Mouse (Mus musculus) forebrain, postnatal 0 days (tissue): ENCODE measurements around the gene Plpp3. TPM values are rescaled to one million over a fixed set of nuclear protein-coding genes. Genes with fewer than 3 reads are reported as not detected.

Experiments used
- ATAC-seq: fragments of 200-750 bp; cut with Nextera tagmentation; 2 replicates; pipeline ENCODE4 v1.8.0; 2017; ENCODE audit warnings: mild to moderate bottlenecking, moderate library complexity
- DNase-seq: peaks from one replicate; pipeline ENCODE4 v3.0.0-alpha.2; 2015
- H3K27ac ChIP-seq: fragments of 300-500 bp; sonication (generic); 2 replicates; pipeline ENCODE4 v1.5.1; 2014; ENCODE audit warnings: low read depth, mild to moderate bottlenecking, antibody characterized with exemption, low read length, moderate library complexity, mixed read lengths
- H3K27me3 ChIP-seq: fragments of 300-500 bp; sonication (generic); 2 replicates; pipeline ENCODE4 v1.6.1; 2014; ENCODE audit warnings: mild to moderate bottlenecking, low read length, mixed read lengths; ENCODE audit not compliant: insufficient read depth
- H3K36me3 ChIP-seq: fragments of 300-500 bp; sonication (generic); 2 replicates; pipeline ENCODE4 v1.6.1; 2014; ENCODE audit warnings: mild to moderate bottlenecking, moderate library complexity; ENCODE audit not compliant: insufficient read depth
- H3K4me1 ChIP-seq: fragments of 300-500 bp; sonication (generic); 2 replicates; pipeline ENCODE4 v1.6.1; 2014; ENCODE audit warnings: antibody characterized with exemption; ENCODE audit not compliant: insufficient read depth
- H3K4me2 ChIP-seq: fragments of 300-500 bp; sonication (generic); 2 replicates; pipeline ENCODE4 v1.6.1; 2014; ENCODE audit warnings: low read depth, mild to moderate bottlenecking, moderate library complexity
- H3K4me3 ChIP-seq: fragments of 300-500 bp; sonication (generic); 2 replicates; pipeline ENCODE4 v1.5.1; 2014; ENCODE audit warnings: low read depth, low read length, mixed read lengths
- H3K9ac ChIP-seq: fragments of 300-500 bp; sonication (generic); 2 replicates; pipeline ENCODE4 v1.6.1; 2014; ENCODE audit warnings: mild to moderate bottlenecking
- H3K9me3 ChIP-seq: fragments of 300-500 bp; sonication (generic); 2 replicates; pipeline ENCODE4 v1.6.1; 2016; ENCODE audit warnings: low read length
- CTCF ChIP-seq: sonication (generic); IDR thresholded peaks from 2 replicates; pipeline ENCODE4 v1.5.1; 2016; ENCODE audit warnings: antibody characterized with exemption, control low read depth, low read depth
- WGBS: fragments of 180-500 bp; shearing (Covaris S2); extraction: QIAGEN DNeasy Blood & Tissue Kit; methylation state at CpG from one replicate; pipeline ENCODE4 v1.1.7; 2014; 5-methylcytosine and 5-hydroxymethylcytosine counted together
- polyA plus RNA-seq: library from polyadenylated mRNA; unstranded; fragments of >200 nt; fragmentation: Nextera tagmentation; extraction: Ambion mirVana; gene quantifications from 2 replicates; pipeline ENCODE4 v1.2.1, GENCODE M21; 2015
- total RNA-seq: library from RNA; depleted of rRNA; stranded (reverse); fragments of >200 nt; gene quantifications from 2 replicates; pipeline ENCODE4 v1.2.3, GENCODE M21; 2014

Plpp3 gene
- total and polyA plus RNA-seq, 2 experiments from 2014 or later = 87.3 to 117 TPM

DNA sequence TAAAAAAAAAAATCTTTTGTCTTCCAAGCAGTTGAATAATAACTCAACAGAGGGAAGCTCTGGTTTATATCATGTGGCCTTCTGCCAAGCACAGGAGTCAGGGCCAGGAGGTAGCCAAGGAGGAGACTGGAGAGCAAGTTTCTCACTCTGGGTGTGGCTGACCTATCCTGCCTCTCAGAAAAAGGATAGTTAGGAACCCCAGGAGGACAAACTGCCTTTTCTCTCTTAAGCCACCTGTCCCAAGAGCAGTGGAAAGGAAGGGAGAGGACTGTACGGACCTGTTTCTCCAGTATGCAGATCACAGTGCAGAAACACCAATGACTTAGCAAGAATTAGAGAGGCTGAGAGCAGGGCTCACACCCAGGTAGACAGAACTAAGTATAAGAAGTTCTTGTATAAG lies 57.3 kb downstream of the Plpp3 start:
- 74% methylated on average over 1 of the region's 1 CpGs for WGBS

DNA sequence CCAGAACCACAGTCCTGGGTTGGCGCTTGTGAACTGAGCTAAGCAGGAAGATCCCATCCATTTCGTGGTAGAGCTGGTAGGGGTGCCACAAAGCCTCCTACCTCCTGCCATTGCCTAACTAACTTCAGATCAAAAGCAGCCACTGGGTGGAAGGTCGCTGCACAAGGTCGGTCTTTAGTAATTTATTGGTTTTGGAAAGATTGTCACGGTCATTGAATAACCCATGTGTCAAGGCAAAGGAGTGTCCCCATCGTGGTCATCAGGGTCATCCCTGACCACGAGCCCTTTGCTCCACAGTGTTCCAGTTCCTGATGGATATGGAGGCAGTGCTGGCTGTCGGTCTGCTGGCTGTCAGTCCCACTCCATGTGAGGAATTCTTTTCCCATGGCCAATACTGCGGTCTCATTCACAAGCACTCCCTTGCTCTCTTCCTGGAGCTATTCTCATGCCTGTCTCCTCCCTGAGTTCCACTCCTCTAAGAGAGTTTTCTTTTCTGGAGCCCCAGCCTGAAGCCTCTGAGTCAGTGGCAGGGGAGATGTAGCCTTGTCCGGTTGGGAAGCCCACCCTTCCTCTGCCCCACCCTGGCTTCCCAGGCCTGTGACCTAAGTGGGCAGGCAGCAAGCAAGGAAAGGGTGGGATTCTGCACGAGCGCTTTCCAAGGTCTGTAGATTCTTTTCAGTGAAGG lies 58.7 kb downstream of the Plpp3 start:
- WGBS = 86% methylated on average over 12 of the region's 12 CpGs
- no peak for ATAC-seq
- H3K4me3 ChIP-seq = no peak overlapping the region
- no peaks in the 10 kb centered on the region for H3K27me3 ChIP-seq
- 0 out of 2 replicates have a peak, but pooled peaks cover 6% of the 10 kb centered on the region for H3K4me1 ChIP-seq
- 0 out of 2 replicates have a peak, but pooled peaks cover 3% of the 10 kb centered on the region for H3K36me3 ChIP-seq
- H3K9ac ChIP-seq = no peak overlapping the region
- no peak for DNase-seq
- no peaks in the 10 kb centered on the region for H3K9me3 ChIP-seq
- H3K4me2 ChIP-seq = no peak overlapping the region
- TF ChIP-seq CTCF = no peak
- H3K27ac ChIP-seq = no peak overlapping the region

More for the DNA sequence above, 57.3 kb downstream of the Plpp3 start:
- DNase-seq (no peak), ATAC-seq (no peak)
- Histone ChIP-seq H3K4me2 (no peak overlapping the region), H3K36me3 (0 out of 2 replicates have a peak, but pooled peaks cover 3% of the 10 kb centered on the region), H3K4me1 (0 out of 2 replicates have a peak, but pooled peaks cover 6% of the 10 kb centered on the region), H3K27me3 (no peaks in the 10 kb centered on the region), H3K9ac (no peak overlapping the region), H3K4me3 (no peak overlapping the region), H3K9me3 (no peaks in the 10 kb centered on the region), H3K27ac (no peak overlapping the region)
- no peak for TF ChIP-seq CTCF

GRCm38 (mm10) chr4:105218202-105218601 lies 61.1 kb downstream of the Plpp3 start:
- WGBS = 75% methylated on average over 10 of the region's 10 CpGs
- H3K9ac ChIP-seq = no peak overlapping the region
- no peak for TF ChIP-seq CTCF
- no peaks in the 10 kb centered on the region for H3K36me3 ChIP-seq
- DNase-seq (no peak), ATAC-seq (no peak)
- no peak overlapping the region for H3K27ac ChIP-seq
- H3K4me3 ChIP-seq = no peak overlapping the region
- H3K9me3 ChIP-seq = no peaks in the 10 kb centered on the region
- H3K4me1 ChIP-seq = 0 out of 2 replicates have a peak, but pooled peaks cover 6% of the 10 kb centered on the region
- no peak overlapping the region for H3K4me2 ChIP-seq
- no peaks in the 10 kb centered on the region for H3K27me3 ChIP-seq

DNA sequence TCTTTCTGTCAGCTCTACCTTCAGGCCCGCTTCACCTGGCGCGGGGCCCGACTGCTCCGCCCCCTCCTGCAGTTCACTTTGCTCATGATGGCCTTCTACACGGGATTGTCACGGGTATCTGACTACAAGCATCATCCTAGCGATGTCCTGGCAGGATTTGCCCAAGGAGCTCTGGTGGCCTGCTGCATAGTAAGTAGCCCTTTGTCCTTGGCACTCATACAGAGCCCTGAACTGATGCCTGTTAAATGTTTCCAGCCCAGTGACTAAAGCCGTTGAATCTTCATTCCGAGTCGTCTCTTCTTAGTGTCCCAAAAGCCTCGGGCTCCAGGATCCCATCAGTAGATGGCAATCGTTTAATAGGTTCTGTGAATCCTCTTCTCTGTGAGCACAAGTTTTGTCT lies 62.2 kb downstream of the Plpp3 start:
- Histone ChIP-seq H3K36me3 (no peaks in the 10 kb centered on the region), H3K4me3 (no peak overlapping the region), H3K4me2 (no peak overlapping the region), H3K9me3 (no peaks in the 10 kb centered on the region), H3K9ac (no peak overlapping the region), H3K4me1 (0 out of 2 replicates have a peak, but pooled peaks cover 6% of the 10 kb centered on the region), H3K27me3 (no peaks in the 10 kb centered on the region), H3K27ac (no peak overlapping the region)
- WGBS = 51% methylated on average over 13 of the region's 13 CpGs
- no peak for TF ChIP-seq CTCF
- ATAC-seq (no peak), DNase-seq (no peak)

DNA sequence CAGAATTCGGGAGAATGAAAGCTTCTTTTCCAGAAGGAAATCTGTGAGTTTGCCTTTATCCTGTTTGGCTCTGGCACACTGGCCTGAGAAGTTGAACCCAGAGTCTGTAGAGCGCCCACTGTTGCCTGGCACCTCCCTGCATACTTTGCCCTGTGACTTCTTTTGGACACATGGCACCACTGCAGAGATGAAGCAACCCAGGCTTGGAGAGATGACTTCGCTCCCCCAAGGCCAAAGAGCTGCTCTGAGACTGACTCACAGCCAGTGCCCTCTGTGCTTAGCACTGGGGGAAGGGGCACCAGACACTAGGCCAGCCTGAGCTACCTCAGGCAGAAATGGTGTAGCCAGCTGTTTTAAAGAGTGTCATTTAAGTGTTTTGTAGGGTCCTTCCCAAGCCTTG lies 63.7 kb downstream of the Plpp3 start:
- H3K4me1 ChIP-seq = 0 out of 2 replicates have a peak, but pooled peaks cover 6% of the 10 kb centered on the region
- DNase-seq (no peak), ATAC-seq (no peak)
- H3K36me3 ChIP-seq = no peaks in the 10 kb centered on the region
- 86% methylated on average over 3 of the region's 3 CpGs for WGBS
- no peaks in the 10 kb centered on the region for H3K9me3 ChIP-seq
- H3K27ac ChIP-seq = no peak overlapping the region
- no peak overlapping the region for H3K9ac ChIP-seq
- H3K4me2 ChIP-seq = no peak overlapping the region
- no peaks in the 10 kb centered on the region for H3K27me3 ChIP-seq
- H3K4me3 ChIP-seq = no peak overlapping the region
- TF ChIP-seq CTCF = no peak

DNA sequence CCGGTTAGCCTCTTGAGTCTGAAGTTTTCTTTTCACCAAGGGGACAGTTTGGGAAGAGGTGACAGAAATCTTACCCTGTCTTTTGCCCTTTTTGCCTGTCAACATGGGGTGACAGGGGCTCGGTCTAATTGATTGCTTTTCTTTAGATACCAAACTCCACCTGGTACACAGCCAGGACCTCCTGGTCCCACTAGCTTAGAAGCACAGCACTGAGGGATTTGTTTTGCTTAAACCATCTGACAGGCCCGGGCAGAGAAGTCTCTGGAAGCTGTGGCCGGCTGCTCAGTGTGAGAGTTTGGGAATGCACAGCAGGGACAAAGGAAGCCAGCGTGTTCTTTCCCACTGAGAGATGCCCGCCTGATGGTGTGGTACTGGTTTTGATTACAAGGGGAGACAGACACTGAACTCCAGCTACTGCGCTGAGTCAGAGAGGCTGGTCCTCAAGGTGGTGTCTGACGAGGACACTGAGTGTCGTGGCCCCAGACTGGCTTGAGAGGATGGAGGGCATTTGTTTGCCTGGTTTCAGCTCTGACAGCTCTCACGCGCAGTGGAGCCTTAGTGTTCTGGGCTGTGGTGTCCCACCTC lies 64.2 kb downstream of the Plpp3 start:
- Histone ChIP-seq H3K36me3 (no peaks in the 10 kb centered on the region), H3K27me3 (no peaks in the 10 kb centered on the region), H3K27ac (no peak overlapping the region), H3K4me1 (0 out of 2 replicates have a peak, but pooled peaks cover 6% of the 10 kb centered on the region), H3K4me3 (no peak overlapping the region), H3K9me3 (no peaks in the 10 kb centered on the region), H3K4me2 (no peak overlapping the region), H3K9ac (no peak overlapping the region)
- ATAC-seq (peak; percentile 36), DNase-seq (no peak)
- WGBS = 72% methylated on average over 11 of the region's 11 CpGs
- TF ChIP-seq CTCF = no peak
